Mouse (Mus musculus) kidney, adult 18-20 months (tissue): ENCODE data around the gene Adap2.
"Not testable (repeated sequence)": the region's sequence is repeated elsewhere in the genome, so short reads cannot be mapped to it uniquely, and the experiment has no call there.

Experiments used
- DNase-seq: peaks from one replicate; pipeline ENCODE4 v3.0.0; 2021

Adap2 gene

GRCm38 (mm10) chr11:80153857-80154495 lies at the start of gene Adap2:
Gene Adap2, plus strand, starts transcription at chr11:80154105.
- peak; percentile 97 for DNase-seq

DNA sequence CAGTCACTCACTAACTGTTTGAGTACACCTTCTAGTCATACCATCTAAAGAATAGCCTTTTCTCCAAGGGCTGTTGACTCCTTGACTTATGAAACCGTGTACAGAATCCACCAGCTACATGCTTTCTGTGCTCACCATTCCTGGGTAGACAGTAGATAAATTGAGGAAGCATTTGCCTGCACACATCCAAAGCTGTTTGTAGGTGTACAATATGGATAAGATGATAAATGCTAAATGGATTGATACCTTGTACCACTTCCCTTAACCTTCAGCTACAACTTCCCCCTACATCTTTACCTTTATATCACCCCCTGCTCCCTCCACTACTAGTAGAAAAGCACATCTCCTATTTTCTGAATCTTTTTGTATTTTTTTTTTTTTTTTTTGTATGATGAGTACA lies 49.5 kb upstream of the Adap2 start:
- DNase-seq = no peak

DNA sequence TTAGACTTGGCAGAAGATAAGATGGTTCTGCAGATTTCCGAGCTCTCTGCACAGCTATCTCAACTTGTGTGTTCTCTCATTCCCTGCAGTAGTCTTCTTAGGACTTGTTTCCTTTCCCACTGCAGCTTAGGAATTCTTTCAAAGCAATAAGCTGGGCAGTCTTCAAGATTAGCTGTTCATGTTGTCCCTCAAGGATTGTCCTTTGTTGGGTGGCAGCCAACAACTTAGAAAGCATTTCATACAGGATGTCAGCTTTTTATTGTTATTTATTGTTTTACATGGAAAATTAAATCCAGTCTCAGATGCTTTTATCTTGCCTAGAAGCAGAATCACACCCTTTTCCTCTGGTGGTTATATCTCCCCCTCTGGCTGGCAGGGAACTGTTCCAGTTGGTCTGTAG lies 37.5 kb upstream of the Adap2 start:
- DNase-seq = no peak

DNA sequence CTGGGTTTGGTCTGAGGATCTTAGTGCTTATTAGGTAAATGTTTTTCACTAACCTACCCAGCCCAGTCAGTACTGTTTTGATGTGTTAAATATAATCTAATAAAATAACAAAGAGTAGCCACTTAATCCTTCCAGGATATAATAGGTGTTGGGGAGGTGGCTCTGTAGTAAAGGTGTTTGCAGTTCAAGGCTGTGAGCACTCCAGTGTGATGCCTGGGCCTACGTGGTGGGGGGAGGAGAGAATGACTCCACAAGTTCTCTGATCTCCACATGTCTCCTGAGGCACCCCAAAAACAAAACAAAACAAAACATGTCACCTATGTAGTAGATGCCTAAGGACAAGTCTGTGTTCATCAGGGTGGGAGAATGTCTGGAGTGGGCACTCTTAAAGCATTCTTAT lies 21.9 kb upstream of the Adap2 start:
- no peak for DNase-seq

- no peak for DNase-seq
These were observed 19.2 kb upstream of the Adap2 start for GRCm38 (mm10) chr11:80134744-80135143.

DNA sequence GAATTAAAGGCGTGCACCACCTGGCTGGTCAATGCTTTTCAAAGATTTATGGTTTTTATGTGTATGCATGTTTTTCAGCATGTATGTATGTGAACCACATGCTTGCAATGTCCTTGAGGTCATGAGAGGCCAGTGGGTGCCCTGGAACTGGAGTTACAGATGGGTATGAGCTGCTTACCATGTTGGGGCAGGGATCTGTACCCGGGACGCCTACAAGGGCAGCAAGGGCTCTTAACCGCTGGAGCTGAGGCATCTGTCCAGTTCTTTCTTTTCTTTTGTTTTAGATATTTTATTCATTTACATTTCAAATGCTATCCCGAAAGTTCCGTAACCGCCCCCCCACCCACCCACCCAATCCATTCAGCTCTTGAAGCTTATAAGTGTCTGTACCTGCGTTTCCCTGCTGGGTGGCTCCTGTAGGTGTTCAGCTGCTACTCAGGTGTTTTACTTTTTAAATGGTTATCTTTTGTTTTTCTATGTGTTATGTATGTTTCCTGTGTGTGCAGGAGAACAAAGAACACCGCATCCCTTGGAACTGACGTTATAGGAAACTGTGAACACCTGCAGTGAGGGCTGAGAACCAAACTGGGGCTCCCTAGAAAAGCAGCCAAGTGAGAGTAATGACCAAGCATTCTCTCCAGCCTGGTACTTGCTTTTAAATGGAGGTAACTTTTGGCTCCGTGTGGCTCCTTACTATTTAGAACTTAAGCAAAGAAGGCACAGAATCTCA lies 17.8 kb upstream of the Adap2 start:
- no peak for DNase-seq

DNA sequence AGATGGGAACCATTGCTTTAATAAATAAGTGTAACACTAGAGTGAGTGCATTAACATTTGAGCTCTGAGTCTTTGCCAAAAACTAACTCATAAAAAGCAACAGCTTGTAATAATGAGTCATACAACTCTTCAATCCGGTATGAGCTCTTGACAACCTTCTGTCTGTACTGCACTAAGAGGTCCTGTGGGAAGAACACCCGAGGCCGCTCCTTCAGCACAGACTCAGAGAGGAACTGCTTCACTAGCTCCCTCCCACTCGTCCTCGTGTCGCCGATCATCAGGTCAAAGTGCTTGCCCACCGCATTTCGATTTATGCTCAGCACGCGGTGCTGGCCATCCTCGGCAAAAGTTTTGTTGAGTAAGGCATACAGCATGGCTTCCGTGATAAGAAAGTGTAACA lies 17.1 kb upstream of the Adap2 start:
- DNase-seq = no peak

DNA sequence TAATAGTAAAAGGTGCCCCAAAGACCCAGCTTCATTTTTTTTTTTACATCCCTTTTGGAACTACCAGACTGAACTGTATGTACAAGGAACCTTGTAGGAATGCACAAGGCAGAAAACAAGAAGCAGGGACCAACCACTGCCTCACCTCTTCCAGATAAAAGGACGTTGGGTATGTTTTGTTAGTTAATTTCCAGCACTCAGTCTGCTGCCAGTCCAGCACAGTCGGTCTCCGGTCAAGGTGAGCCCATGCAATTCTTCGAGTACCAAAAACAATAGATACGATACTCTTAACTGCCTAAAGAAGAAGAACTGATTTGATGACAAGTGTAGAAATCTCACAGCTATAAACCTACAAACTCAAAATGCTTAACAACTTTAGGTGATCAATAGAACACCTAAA lies 16.1 kb upstream of the Adap2 start:
- no peak for DNase-seq

GRCm38 (mm10) chr11:80141825-80142521 lies 11.9 kb upstream of the Adap2 start, which contains the start of gene Tefm:
Gene Tefm, minus strand, starts transcription at chr11:80142175.
- peak; percentile 88 for DNase-seq

- no peak for DNase-seq
These were observed 11.0 kb upstream of the Adap2 start for GRCm38 (mm10) chr11:80142872-80143271.

- DNase-seq = peak; percentile 51
These were observed 8.1 kb upstream of the Adap2 start for GRCm38 (mm10) chr11:80145787-80146275.

DNA sequence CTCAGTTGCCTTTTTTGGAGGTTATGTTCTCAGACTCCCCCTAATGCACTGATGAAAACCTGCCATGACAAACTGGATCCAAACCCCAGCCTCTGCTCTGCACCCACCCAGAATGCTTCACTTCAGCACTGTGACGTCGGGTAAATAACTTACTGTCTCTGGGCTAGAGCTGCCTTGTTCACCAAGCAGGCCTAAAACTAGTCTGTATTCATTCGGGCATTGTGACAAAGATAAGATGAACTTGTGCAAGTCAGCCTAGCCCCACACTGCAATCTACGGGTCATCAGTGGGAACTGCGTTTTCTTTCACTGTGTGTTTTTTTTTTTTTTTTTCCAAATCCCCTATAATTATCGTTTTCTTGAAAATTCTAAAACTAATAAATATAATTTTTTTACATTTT lies 6.2 kb upstream of the Adap2 start:
- no peak for DNase-seq

- no peak for DNase-seq
These were observed 5.6 kb upstream of the Adap2 start for GRCm38 (mm10) chr11:80148313-80148712.

DNA sequence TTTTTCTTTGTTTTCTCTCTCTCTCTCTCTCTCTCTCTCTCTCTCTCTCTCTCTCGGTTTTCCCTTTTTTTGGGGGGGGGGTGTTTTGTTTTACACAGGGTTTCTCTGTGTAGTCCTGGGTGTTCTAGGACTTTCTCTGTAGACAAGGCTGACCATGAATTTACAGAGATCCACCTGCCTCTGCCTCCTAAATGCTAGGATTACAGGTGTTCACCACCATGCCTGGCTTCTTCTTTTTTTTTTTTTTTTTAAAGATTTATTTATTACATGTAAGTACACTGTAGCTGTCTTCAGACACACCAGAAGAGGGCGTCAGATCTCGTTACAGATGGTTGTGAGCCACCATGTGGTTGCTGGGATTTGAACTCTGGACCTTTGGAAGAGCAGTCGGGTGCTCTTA lies 4.9 kb upstream of the Adap2 start:
- not testable (repeated sequence) for DNase-seq

- no peak for DNase-seq
These were observed 4.4 kb upstream of the Adap2 start for GRCm38 (mm10) chr11:80149412-80150023.

DNA sequence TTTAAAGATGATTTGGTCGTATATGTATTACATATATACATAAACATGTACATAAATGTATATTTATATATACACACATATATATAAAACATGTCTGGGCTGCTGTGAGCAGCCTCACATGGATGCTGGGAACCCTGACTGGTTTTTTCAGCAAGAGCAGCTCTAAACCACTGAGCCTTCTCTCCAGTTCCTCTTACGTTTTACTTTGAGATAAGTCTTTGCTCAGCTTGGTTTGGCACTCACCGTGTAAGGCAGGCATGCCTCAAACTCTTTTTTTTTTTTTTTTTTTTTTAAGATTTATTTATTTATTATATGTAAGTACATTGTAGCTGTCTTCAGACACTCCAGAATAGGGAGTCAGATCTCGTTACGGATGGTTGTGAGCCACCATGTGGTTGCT lies 3.3 kb upstream of the Adap2 start:
- DNase-seq = no peak

DNA sequence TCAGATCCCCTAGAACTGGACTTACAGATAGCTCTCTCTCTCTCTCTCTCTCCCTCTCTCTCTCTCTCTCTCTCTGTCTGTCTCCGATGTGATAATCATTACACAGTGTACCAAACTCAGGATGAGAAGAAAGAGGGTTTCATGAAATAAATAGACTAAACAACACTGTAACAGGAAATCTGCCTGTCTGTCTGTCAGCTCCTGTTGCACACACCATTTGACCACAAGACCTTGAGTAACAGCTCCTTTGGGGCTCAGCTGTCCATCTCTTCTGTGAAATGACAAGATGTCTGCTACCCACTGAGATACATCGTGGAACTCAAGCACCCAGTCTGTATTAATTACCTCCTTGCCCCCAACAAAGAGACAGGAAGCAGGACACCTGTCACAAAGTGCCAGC lies 2.4 kb upstream of the Adap2 start:
- DNase-seq = no peak

GRCm38 (mm10) chr11:80152376-80152775 lies 1.5 kb upstream of the Adap2 start:
- no peak for DNase-seq

DNA sequence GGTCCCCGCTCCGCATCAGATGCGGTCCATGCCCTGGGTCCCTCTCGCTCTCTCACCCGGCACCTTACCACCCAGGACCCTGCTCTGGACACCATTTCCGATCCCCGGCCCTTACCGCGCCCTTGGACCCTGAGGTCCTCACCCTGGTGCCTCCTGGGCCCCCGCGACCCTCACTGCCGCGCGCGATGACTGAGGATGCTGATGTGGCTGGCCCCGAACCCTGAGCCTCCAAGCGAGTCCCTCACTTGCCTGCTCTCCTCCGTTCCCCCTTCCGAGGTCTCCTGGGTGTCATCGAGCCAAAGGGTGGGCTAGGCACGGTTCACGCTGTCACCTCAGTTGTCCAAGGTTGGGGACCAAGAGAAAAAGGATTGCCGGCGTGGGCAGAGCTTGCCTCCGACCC lies 596 bp downstream of the Adap2 start:
- no peak for DNase-seq

DNA sequence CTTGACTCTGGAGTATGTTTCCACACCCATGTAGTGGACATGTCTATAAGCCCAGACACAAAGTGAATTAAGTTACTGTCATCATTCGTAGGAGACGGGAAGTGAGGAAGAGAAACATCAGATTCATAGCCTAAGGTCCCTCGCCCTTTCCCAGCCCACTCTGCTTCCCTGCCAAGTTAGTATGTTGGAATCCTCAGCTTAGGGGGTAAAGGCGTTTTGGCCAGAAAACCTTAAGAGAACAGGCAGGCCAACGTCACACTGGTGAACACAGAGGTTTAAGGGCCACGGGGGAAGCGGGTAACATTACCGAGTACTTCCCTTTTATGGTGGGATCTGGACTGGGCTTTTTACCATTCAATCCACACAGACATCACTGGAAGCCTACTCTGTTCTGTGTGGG lies 1.6 kb downstream of the Adap2 start:
- DNase-seq = no peak

DNA sequence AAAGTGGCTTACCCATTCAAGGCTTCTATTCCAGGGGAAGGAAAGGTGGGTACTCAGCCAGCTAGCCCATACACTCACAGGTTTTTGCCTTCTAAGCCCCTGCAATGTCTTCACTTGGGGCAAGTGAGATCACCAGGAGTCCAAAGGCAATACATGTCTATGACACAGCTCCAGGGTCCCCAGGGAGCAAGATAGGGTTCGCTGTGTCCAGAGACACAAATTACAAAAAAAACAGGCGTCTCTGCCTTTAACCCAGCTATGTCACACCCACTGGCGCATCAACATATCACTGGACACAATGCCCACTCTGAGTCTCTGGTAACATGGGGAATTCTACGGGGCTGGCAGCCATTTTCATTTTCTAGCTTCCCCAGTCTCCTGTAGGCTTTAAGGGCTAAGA lies 2.1 kb downstream of the Adap2 start:
- DNase-seq = no peak

GRCm38 (mm10) chr11:80156841-80157240 lies 2.9 kb downstream of the Adap2 start:
- no peak for DNase-seq

DNA sequence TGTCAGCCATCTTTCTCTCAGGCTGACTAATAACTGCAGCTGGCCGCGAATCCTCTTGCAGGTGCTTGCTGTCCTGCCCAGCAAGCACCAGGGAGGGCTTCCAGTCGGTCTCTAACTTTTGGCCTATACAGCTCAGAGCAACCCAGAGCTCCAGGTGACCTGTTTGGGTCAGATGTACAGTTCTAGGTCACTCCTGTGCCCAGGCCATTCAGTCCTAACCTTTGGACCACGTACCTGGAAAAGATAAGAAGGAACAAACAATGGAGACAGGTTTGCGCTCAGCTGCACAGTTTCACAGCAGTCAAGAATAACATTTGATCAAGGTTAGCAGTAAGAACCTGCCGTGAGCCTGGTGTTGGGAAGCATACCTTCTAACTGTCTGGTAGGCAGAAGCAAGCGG lies 5.1 kb downstream of the Adap2 start:
- DNase-seq = no peak

GRCm38 (mm10) chr11:80161041-80161440 lies 7.1 kb downstream of the Adap2 start:
- DNase-seq = no peak
